Mouse (Mus musculus) subcutaneous adipose tissue, adult 2 months (tissue): ENCODE measurements around the gene Clec2h. TPM values are rescaled to one million over a fixed set of nuclear protein-coding genes. Genes with fewer than 3 reads are reported as not detected.

Experiments
- polyA plus RNA-seq: library from polyadenylated mRNA; depleted of rRNA; stranded (reverse); fragments of >200 nt; gene quantifications from 2 replicates; pipeline ENCODE4 v1.2.3, GENCODE M21; 2012; ENCODE audit warnings: low replicate concordance; rRNA removed

Clec2h gene
- not detected in 2 replicates for polyA plus RNA-seq

GRCm38 (mm10) chr6:128662206-128662605 lies at the start of gene Clec2h:
Gene Clec2h (plus strand): TSS chr6:128662385.

GRCm38 (mm10) chr6:128623433-128623832 lies 38.8 kb upstream of the Clec2h start, which contains the start of gene Klrb1a:
Gene Klrb1a (minus strand): TSS chr6:128623533.

GRCm38 (mm10) chr6:128722959-128723358 lies 60.8 kb downstream of the Clec2h start, which contains the start of gene Klrb1:
Gene Klrb1 (minus strand): TSS chr6:128723059.

Other genes starting within 250 kb of the Clec2h start
- 14.2 and 36.2 TPM in 2 replicates for gene Itfg2, start 237.5 kb upstream of the Clec2h start, polyA plus RNA-seq
- gene Fkbp4, start 223.7 kb upstream of the Clec2h start, polyA plus RNA-seq: 59.3 and 223 TPM in 2 replicates
- gene Pzp, start 135.7 kb upstream of the Clec2h start, polyA plus RNA-seq: 0.04 and 0.48 TPM in 2 replicates
- 6.8 TPM in 1 of 2 replicates, not detected in the other for gene A2ml1, start 80.8 kb upstream of the Clec2h start, polyA plus RNA-seq
- gene Klrb1a, start 38.9 kb upstream of the Clec2h start, polyA plus RNA-seq: 0.32 and 1.2 TPM in 2 replicates
- not detected in 2 replicates for gene Klrb1, start 60.7 kb downstream of the Clec2h start, polyA plus RNA-seq
- gene Klrb1c, start 126.8 kb downstream of the Clec2h start, polyA plus RNA-seq: 0.89 and 1.5 TPM in 2 replicates
- not detected in 2 replicates for gene Gm44511, start 163.9 kb downstream of the Clec2h start, polyA plus RNA-seq
- gene Klrb1b, start 163.9 kb downstream of the Clec2h start, polyA plus RNA-seq: 0.70 and 0.76 TPM in 2 replicates
- gene Clec2i, start 225.2 kb downstream of the Clec2h start, polyA plus RNA-seq: 0.99 and 1.3 TPM in 2 replicates
- 1.6 and 2.6 TPM in 2 replicates for gene BC035044, start 228.7 kb downstream of the Clec2h start, polyA plus RNA-seq